Comparison of ENCODE assay signal across 21 mouse cellular contexts in genomic region chr10:73242294-73242693, GRCm38 (mm10).
"Had no signal": no experiment of that assay in that cellular context is flagged by ENCODE, and none has a peak within 500 bp of the region (broad histone marks: within the 10 kb centered on the region; RNA-seq: fewer than 3 reads in every experiment).

No protein-coding gene starts in this region.

- H3K9ac ChIP-seq: limb, embryonic 12.5 days; liver, embryonic 14.5 days; liver, postnatal 0 days; lung, embryonic 15.5 days; midbrain, embryonic 12.5 days; neural tube, embryonic 13.5 days had no signal

- ATAC-seq: liver, postnatal 0 days; midbrain, embryonic 16.5 days had no signal

- H3K27me3 ChIP-seq: limb, embryonic 12.5 days; lung, embryonic 15.5 days; midbrain, embryonic 12.5 days; neural tube, embryonic 13.5 days had no signal

- H3K4me1 ChIP-seq: limb, embryonic 12.5 days; lung, embryonic 15.5 days; midbrain, embryonic 12.5 days; neural tube, embryonic 13.5 days had no signal

- H3K36me3 ChIP-seq: limb, embryonic 12.5 days; lung, embryonic 15.5 days; midbrain, embryonic 12.5 days; neural tube, embryonic 13.5 days had no signal

- DNase-seq: kidney, adult 11 months; kidney, adult 8-10 months; kidney, postnatal 14 days; kidney, postnatal 4 days; layer of hippocampus, adult 9-11 months; liver, postnatal 0 days; lung, postnatal 10 days; lung, postnatal 4 days; retina, postnatal 1 day; right cerebral cortex, postnatal 25 days; spleen, adult 18-20 months; thymus, adult 18-20 months; thymus, postnatal 36 days had no signal

- H3K4me2 ChIP-seq: limb, embryonic 12.5 days; liver, embryonic 11.5 days; lung, embryonic 15.5 days; midbrain, embryonic 12.5 days; neural tube, embryonic 13.5 days had no signal

- H3K4me3 ChIP-seq: limb, embryonic 12.5 days; lung, embryonic 15.5 days; midbrain, embryonic 12.5 days; myocyte; neural tube, embryonic 13.5 days had no signal

- H3K27ac ChIP-seq: limb, embryonic 12.5 days; liver, embryonic 14.5 days; lung, embryonic 15.5 days; midbrain, embryonic 12.5 days; neural tube, embryonic 13.5 days had no signal

- H3K9me3 ChIP-seq: limb, embryonic 12.5 days; lung, embryonic 15.5 days; midbrain, embryonic 12.5 days; neural tube, embryonic 13.5 days had no signal
